Mouse (Mus musculus) myocyte (in vitro differentiated cells): ENCODE results near the gene Ptprg.

Experiments
- MAX ChIP-seq: IDR thresholded peaks from one replicate; pipeline ENCODE4 v1.6.1; 2011; ENCODE audit warnings: low read depth, mild to moderate bottlenecking, control low read depth
- POLR2A ChIP-seq: IDR thresholded peaks from one replicate; pipeline ENCODE4 v1.6.1; 2011; ENCODE audit warnings: low read depth, mild to moderate bottlenecking, control low read depth, moderate library complexity; ENCODE audit not compliant: insufficient read length
- TCF12 ChIP-seq: IDR thresholded peaks from one replicate; pipeline ENCODE4 v1.6.1; 2011; ENCODE audit warnings: mild to moderate bottlenecking, control low read depth; ENCODE audit not compliant: poor library complexity, insufficient read depth, severe bottlenecking
- TCF3 ChIP-seq: IDR thresholded peaks from one replicate; pipeline ENCODE4 v1.6.1; 2011; ENCODE audit warnings: low read depth, control low read depth; ENCODE audit not compliant: insufficient read length
- USF1 ChIP-seq: IDR thresholded peaks from one replicate; pipeline ENCODE4 v1.6.1; 2011; ENCODE audit warnings: low read depth, mild to moderate bottlenecking, control low read depth, moderate library complexity

DNA sequence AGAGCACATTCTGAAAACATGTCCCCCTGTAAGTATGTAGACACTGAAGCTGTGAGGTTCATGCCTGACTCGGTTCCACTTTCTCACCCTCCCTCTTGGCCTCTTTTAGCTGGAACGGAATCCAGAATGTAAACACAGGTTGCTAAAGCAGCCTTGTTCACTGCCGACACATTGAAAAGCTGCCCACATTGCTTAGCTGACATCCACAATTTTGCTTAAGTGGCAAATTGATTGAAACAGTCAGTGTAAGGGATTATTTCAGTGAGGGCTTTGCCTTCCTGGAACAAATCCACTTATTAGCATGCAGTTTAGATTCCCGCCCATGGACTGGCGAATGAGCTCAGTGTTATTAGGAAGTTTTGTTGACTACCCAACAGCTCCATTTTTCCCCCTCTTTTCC, 532.8 kb downstream of the Ptprg start:
- no peak for TF ChIP-seq TCF12
- TF ChIP-seq POLR2A: no peak
- TF ChIP-seq TCF3: no peak
- TF ChIP-seq USF1: no peak
- no peak for TF ChIP-seq MAX
